Mouse (Mus musculus): ENCODE data around the gene Elmo2. TPM values are rescaled to one million over a fixed set of nuclear protein-coding genes. Genes with fewer than 3 reads are reported as not detected.

Gene Elmo2
- polyA plus RNA-seq (2016; fragmentation: Nextera tagmentation; extraction: Ambion mirVana) = 81.7 and 90.0 TPM in 2 replicates

DNA sequence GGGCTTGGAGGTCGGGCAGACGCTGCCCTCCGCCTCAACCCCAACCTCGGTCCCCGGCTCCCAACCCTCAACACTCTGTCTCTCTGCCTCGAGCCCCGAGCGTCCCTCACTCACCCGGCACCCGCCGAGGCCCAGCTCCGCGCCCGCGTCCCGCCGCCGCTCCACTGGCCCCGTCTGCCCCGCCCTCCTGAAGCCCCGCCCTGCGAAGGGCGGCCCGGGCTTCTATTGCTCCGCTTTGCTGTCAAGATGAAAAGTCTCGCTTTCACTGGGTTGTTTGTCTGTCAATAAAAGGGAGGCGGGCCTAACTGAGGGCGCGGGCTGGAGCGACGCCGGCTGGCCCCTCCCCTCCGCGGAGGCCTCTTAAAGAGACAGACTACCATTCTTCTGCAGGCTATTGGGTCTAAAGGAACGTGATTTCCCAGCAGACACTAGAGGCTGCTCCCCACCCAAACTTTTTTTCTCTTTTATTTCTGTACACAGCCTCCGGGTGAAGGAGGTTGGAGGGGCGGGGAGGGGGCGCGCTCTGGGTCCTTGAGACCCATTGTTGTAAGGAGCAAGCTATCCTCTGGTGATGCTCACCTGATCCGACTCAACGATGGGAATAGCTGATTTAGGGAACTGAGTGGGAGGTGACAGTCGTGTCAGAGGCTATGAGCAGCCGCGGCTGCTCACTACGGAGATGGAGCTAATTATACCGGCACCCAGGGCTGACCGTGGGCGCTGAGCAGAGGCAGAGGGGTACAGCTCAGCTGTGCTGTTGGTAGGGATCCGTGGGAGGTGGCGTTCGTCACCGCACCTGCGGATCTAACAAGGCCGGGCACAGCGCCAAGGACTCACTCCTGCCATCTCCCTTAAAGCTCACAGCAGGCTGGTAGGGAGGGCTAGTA, at the start of gene Elmo2:
Elmo2 (minus strand) TSS at position 176 of the 887 bp plus-strand sequence.
- H3K4me3 ChIP-seq = peak within 1 kb of the TSS; percentile 94
- peak within 1 kb of the TSS; percentile 91 for H3K27ac ChIP-seq (replicated peaks)
- peak; percentile 96 for DNase-seq (ENCODE audit: low spot score)
- H3K36me3 ChIP-seq = peaks cover 5% of the 10 kb centered on the region
- H3K9me3 ChIP-seq (replicated peaks) = no peaks in the 10 kb centered on the region
- H3K4me1 ChIP-seq = peaks cover 56% of the 10 kb centered on the region
- under 1% methylated on average over 55 of the region's 55 CpGs for WGBS
- peaks cover 42% of the 10 kb centered on the region for H3K27me3 ChIP-seq (ENCODE audit: low read depth, poor library complexity, severe bottlenecking)

DNA sequence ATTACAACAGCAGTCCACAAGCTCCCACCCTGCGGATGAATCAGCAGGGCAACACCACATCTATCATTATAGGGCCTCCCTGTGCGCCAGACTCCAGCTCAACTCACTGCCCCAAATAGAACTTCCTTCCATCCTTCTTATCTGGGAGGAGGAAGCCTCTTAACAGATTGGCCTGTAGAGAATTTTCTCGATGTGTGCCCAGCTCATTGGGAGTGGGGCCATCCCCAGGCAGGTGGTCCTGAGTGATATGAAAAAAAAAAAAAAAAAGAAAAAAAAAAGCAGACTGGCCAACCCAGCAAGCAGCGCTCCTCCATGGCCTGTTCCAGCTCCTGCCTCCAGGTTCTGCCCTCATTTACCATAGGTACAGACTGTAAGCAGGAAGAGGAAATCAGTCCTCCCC, 49.7 kb upstream of the Elmo2 start:
- no peak for DNase-seq (ENCODE audit: low spot score)
- H3K36me3 ChIP-seq = peaks cover 73% of the 10 kb centered on the region
- peaks cover 16% of the 10 kb centered on the region for H3K9me3 ChIP-seq (replicated peaks)
- 87% methylated on average over 4 of the region's 4 CpGs for WGBS
- H3K27me3 ChIP-seq (ENCODE audit: low read depth, poor library complexity, severe bottlenecking) = no peaks in the 10 kb centered on the region
- no peak overlapping the region for H3K4me3 ChIP-seq
- H3K4me1 ChIP-seq = peaks cover 8% of the 10 kb centered on the region
- no peak overlapping the region for H3K27ac ChIP-seq (replicated peaks)

DNA sequence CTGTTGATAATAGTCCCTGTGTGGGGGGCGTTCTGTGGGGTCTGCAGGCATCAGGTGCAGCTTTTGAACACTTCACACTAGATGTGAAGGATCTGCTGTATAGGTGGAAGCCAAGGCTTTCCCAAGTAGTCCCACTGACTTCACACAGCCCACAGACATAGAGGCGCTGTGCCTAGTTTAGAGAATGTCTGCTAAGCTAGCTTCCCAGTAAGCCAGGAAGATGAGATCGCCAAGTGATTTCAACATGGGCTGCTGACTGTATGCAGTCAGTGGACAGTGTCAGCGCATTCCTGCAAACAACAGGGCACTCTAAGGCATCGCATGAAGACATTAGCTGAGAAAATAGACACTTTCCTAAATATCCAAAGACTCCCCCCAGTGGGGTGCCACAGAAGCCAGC, 49.2 kb upstream of the Elmo2 start:
- Histone ChIP-seq H3K36me3 (peaks cover 68% of the 10 kb centered on the region), H3K27ac (replicated peaks) (no peak overlapping the region), H3K9me3 (replicated peaks) (peaks cover 11% of the 10 kb centered on the region), H3K27me3 (ENCODE audit: low read depth, poor library complexity, severe bottlenecking) (no peaks in the 10 kb centered on the region), H3K4me3 (no peak overlapping the region), H3K4me1 (peaks cover 12% of the 10 kb centered on the region)
- no peak for DNase-seq (ENCODE audit: low spot score)
- WGBS = 88% methylated on average over 5 of the region's 5 CpGs

DNA sequence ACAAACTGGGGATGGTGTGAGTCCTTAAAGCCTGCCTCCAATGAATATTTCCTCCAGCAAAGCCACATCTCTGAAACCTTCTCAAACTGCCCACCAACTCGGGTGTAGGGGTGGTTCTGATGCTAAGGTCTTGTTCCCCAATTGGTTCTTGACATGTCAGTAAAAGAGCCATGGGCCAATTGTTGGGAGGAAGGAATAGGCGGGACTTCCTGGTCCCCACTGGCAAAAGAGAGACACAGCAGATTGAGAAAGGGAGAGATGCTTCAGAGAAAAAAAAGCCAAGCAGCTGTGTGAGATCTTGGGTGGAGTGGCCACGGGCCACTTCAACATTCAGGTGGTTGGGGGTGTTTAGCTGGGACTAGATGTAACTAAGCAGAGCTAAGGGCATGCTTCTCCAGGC, 44.8 kb upstream of the Elmo2 start:
- Histone ChIP-seq H3K27ac (replicated peaks) (peak overlapping the region; percentile 13; the same call in 1 of the 2 replicates), H3K36me3 (peaks cover 24% of the 10 kb centered on the region), H3K9me3 (replicated peaks) (no peaks in the 10 kb centered on the region; the same call in 1 of the 2 replicates), H3K4me1 (peaks cover 38% of the 10 kb centered on the region), H3K27me3 (ENCODE audit: low read depth, poor library complexity, severe bottlenecking) (peaks cover 13% of the 10 kb centered on the region; the same call in 1 of the 2 replicates), H3K4me3 (peak overlapping the region; percentile 28)
- no peak for DNase-seq (ENCODE audit: low spot score)
- 25% methylated on average over 3 of the region's 3 CpGs for WGBS

DNA sequence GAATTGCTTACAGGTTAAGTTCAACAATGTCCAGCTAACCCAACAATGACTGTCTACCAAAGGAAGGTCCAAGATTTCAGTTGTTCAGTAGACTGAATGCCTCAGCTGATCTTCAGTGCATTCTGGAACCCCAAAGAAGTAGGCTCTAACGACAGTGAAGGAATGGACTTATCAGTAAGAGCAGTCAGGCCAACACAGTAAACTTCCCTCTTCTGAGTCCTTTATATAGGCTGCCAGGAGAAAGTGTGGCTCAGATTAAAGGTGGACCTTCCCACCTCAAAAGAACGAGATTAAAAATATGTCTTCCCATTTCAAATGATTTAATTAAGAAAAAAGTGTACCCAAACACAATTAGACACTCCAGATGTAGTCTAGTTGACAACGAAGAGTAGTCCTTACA, 44.1 kb upstream of the Elmo2 start:
- peaks cover 17% of the 10 kb centered on the region for H3K36me3 ChIP-seq
- DNase-seq (ENCODE audit: low spot score) = no peak
- no peak overlapping the region for H3K27ac ChIP-seq (replicated peaks)
- peaks cover 38% of the 10 kb centered on the region for H3K4me1 ChIP-seq
- H3K9me3 ChIP-seq (replicated peaks) = no peaks in the 10 kb centered on the region; the same call in 1 of the 2 replicates
- peaks cover 18% of the 10 kb centered on the region for H3K27me3 ChIP-seq (ENCODE audit: low read depth, poor library complexity, severe bottlenecking)
- 90% methylated on average over 3 of the region's 3 CpGs for WGBS
- H3K4me3 ChIP-seq = no peak overlapping the region

DNA sequence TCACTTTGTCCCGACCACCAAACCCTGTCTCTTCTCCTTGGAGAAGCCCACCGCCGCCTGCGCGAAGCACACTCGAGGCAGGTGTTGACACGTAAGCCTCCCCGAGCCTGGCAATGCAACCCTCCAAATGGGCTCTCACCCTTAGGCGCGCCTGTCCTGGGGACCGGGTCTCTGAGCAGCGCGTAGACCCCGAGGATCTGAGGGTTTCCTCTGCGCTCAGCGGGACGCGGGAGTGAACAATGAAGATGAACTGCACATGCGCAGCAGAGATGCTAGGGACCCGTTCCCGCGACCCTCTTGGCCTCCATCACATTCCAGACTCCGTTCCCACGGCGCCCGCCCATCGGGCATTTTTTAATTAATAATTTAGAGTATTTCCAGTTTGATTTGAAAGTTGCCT, 42.2 kb upstream of the Elmo2 start, which contains the start of gene Zfp663:
Zfp663 (minus strand) TSS at position 234 of the 400 bp plus-strand sequence.
- no peaks in the 10 kb centered on the region for H3K9me3 ChIP-seq (replicated peaks)
- H3K4me1 ChIP-seq = peaks cover 48% of the 10 kb centered on the region
- peak; percentile 86 for DNase-seq (ENCODE audit: low spot score)
- peak within 1 kb of the TSS; percentile 95 for H3K27ac ChIP-seq (replicated peaks)
- under 1% methylated on average over 27 of the region's 27 CpGs for whole genome bisulfite sequencing
- peaks cover under 1% of the 10 kb centered on the region; the same call in 1 of the 2 replicates for H3K36me3 ChIP-seq
- peak within 1 kb of the TSS; percentile 67 for H3K4me3 ChIP-seq
- H3K27me3 ChIP-seq (ENCODE audit: low read depth, poor library complexity, severe bottlenecking) = peaks cover 28% of the 10 kb centered on the region

DNA sequence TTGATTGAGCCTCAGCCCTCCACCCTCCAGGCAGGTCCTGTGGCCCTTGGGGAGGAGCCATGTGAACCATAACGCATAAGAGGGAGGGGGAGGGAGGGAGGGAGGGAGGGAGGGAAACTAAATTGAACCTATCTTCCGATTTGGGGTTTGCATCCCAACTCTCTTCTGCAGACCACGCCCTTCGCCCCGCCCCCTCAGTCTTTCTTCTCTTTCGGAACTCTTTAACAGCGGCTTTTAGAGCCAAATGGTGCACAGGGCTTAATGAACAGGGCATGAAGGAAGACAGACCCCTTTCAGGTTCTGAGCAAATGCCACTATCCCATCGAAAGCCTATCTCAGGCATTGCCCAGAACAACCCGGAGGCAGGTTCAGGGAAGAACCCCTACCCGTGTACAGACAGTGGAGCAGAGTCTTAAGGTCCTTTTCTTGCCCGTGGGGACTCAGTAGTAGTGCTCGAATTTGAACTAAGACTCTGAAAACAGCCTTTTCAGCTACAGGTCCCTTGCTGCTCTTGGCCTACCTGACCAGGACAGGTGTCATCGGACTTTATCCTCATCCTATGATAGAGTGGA, 41.7 kb upstream of the Elmo2 start:
- H3K4me1 ChIP-seq = peaks cover 50% of the 10 kb centered on the region
- peak overlapping the region; percentile 95 for H3K27ac ChIP-seq (replicated peaks)
- H3K9me3 ChIP-seq (replicated peaks) = no peaks in the 10 kb centered on the region
- peaks cover 33% of the 10 kb centered on the region for H3K27me3 ChIP-seq (ENCODE audit: low read depth, poor library complexity, severe bottlenecking)
- no peaks in the 10 kb centered on the region for H3K36me3 ChIP-seq
- 1% methylated on average over 13 of the region's 13 CpGs for WGBS
- DNase-seq (ENCODE audit: low spot score) = peak; percentile 59
- H3K4me3 ChIP-seq = peak overlapping the region; percentile 67

DNA sequence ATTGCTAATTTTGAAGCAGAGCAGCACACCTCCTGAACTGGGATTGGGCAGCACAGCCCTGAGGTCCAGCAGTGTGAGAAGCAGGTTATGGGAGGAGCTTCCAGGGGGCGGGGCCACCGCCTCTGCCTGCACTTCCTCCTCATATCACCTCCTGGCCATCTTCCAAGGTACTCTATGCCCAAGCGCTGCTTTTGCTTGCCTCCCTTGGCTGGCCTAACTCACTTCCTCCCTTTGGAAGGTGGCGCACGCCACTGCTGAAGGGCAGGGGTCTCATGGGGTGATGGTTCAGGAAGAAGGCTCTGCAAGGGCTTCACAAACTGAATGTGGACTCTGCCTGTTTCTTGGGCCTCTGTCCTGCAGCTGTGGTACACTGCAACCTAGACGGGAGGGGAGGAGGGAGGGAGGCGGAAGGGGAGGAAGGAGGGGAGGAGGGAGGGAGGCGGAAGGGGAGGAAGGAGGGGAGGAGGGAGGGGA, 40.8 kb upstream of the Elmo2 start:
- peaks cover 39% of the 10 kb centered on the region for H3K27me3 ChIP-seq (ENCODE audit: low read depth, poor library complexity, severe bottlenecking)
- no peak for DNase-seq (ENCODE audit: low spot score)
- 14% methylated on average over 5 of the region's 8 CpGs for WGBS
- H3K36me3 ChIP-seq = no peaks in the 10 kb centered on the region
- peak overlapping the region; percentile 95 for H3K27ac ChIP-seq (replicated peaks)
- no peaks in the 10 kb centered on the region for H3K9me3 ChIP-seq (replicated peaks)
- peaks cover 50% of the 10 kb centered on the region for H3K4me1 ChIP-seq
- H3K4me3 ChIP-seq = peak overlapping the region; percentile 67

DNA sequence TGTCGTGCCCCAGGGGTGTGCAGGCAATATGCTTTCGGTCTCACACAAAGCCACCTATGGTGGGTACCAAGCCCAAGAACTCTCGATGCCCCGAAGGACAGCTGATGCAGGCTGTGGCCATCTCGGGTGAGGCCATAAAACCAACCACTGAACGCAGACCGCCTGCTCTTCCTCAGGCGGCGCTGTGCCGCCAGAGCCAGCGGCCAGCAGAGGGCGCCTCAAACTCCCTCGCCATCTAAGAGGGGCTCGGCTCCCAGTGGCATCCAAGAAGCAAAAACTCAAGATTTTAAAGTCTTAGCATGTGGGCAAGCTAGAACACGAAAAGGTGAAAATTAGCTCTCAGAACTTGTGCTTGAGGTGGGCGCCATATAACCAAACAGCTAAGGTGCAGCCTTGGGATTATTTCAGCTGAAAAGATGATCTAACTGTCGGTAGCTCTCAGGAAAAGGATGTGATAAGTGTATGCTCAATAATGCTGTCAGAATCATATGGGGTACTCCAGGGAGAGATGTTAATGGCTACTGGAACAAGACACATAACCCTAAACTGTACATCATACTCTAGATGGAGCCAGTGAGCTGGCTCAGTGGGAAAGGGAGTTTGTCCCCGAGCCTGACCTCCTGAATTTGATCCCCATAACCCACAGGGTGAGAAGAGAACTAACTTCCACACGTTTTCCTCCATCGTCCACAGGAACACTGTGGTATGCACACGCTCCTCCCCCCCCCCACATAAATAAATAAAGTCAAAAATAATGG, 38.2 kb upstream of the Elmo2 start:
- no peaks in the 10 kb centered on the region for H3K9me3 ChIP-seq (replicated peaks)
- peak; percentile 80 for DNase-seq (ENCODE audit: low spot score)
- peak overlapping the region; percentile 2; the same call in 1 of the 2 replicates for H3K4me3 ChIP-seq
- H3K27me3 ChIP-seq (ENCODE audit: low read depth, poor library complexity, severe bottlenecking) = peaks cover 44% of the 10 kb centered on the region
- peaks cover 41% of the 10 kb centered on the region for H3K4me1 ChIP-seq
- H3K27ac ChIP-seq (replicated peaks) = no peak overlapping the region
- 14% methylated on average over 21 of the region's 21 CpGs for WGBS
- H3K36me3 ChIP-seq = no peaks in the 10 kb centered on the region

DNA sequence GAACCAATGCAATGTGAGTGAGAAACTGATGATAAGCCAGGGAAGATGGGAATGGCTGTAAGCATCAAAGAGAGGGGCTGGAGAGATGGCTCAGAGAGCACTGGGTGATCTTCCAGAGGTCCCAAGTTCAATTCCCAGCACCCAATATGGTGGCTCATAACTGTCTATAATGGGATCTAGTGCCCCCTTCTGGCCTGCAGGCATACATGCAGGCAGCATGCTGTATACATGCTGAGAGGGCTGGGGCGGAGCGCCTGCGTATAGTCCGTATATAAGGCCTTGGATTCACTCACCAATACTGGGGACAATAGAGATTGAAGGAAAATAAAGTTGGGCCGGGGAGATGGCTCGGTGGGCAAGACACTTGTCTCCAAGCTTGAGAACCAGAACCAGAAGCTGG, 37.0 kb upstream of the Elmo2 start:
- Histone ChIP-seq H3K27ac (replicated peaks) (no peak overlapping the region), H3K36me3 (peaks cover 1% of the 10 kb centered on the region; the same call in 1 of the 2 replicates), H3K27me3 (ENCODE audit: low read depth, poor library complexity, severe bottlenecking) (peaks cover 44% of the 10 kb centered on the region), H3K9me3 (replicated peaks) (no peaks in the 10 kb centered on the region), H3K4me3 (no peak overlapping the region), H3K4me1 (peaks cover 30% of the 10 kb centered on the region)
- 88% methylated on average over 6 of the region's 6 CpGs for WGBS
- no peak for DNase-seq (ENCODE audit: low spot score)

DNA sequence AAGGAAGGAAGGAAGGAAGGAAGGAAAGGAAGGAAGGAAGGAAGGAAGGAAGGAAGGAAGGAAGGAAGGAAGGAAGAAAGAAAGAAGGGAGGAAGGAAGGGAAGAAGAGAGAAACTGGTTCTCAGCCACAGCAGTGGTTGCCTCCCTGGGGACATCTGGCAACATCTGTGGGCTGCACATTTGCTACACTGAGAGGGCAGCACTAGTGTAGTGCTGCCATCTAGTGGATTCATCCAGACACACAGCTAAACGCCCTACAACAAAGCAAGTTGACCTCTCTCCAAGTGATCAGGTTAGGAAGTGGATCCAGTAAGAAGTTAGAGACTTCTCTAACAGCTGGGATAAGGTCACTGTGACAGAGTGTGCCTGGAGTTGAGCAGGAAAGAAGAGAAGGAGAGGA, 34.6 kb upstream of the Elmo2 start:
- 6% methylated on average over 1 of the region's 1 CpGs for WGBS
- no peak overlapping the region for H3K4me3 ChIP-seq
- peaks cover 31% of the 10 kb centered on the region for H3K27me3 ChIP-seq (ENCODE audit: low read depth, poor library complexity, severe bottlenecking)
- peaks cover 2% of the 10 kb centered on the region; the same call in 1 of the 2 replicates for H3K9me3 ChIP-seq (replicated peaks)
- H3K4me1 ChIP-seq = peaks cover 11% of the 10 kb centered on the region
- DNase-seq (ENCODE audit: low spot score) = peak; percentile 73
- peaks cover 7% of the 10 kb centered on the region; the same call in 1 of the 2 replicates for H3K36me3 ChIP-seq
- H3K27ac ChIP-seq (replicated peaks) = no peak overlapping the region

DNA sequence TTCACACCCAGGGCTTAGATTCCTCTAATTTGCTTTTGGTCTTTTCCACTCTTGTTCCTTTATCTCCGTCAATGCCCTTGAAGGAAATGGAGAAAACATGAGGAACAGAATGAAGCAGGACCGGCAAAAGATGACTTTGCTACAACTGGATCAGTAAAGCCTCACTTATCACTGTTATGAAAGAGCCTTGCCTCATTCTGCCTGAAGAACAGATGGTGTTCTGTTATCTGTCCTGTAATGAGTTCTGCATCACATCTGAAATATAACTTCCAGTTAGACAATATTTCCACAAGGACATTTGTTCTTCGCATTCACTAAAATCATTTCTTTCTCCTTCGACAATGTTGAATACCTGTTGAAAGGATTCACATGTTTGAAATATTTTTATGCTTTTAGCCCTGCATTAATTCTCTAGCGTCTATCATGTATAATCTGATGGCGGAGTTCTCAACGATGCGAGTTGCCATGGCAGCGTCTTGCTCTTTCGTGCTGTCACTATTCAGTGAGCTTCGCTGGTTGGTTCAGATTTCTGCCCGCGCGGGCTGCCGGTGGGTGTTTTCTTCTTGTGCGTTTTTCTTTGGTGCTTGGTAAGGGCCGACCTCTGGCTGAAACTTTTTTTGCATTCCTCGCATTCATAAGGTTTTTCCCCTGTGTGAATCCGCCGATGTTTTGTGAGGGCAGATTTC, 25.7 kb upstream of the Elmo2 start:
- H3K4me3 ChIP-seq = no peak overlapping the region
- H3K27ac ChIP-seq (replicated peaks) = no peak overlapping the region
- peaks cover 28% of the 10 kb centered on the region for H3K36me3 ChIP-seq
- H3K27me3 ChIP-seq (ENCODE audit: low read depth, poor library complexity, severe bottlenecking) = 0 out of 2 replicates have a peak, but pooled peaks cover 6% of the 10 kb centered on the region
- DNase-seq (ENCODE audit: low spot score) = no peak
- H3K9me3 ChIP-seq (replicated peaks) = peaks cover 42% of the 10 kb centered on the region
- peaks cover 5% of the 10 kb centered on the region; the same call in 1 of the 2 replicates for H3K4me1 ChIP-seq
- 92% methylated on average over 20 of the region's 20 CpGs for WGBS

All from midbrain, embryonic 10.5 days (tissue).